Mouse (Mus musculus) CH12.LX (cell line): ENCODE data around the gene Tas2r130.
"Not testable (repeated sequence)": the region's sequence is repeated elsewhere in the genome, so short reads cannot be mapped to it uniquely, and the experiment has no call there.

Source experiments
- CTCF ChIP-seq, 2 experiments: IDR thresholded peaks in 1 of 2; conservative IDR thresholded peaks in 1 of 2; 2 replicates each; pipeline ENCODE4 v1.5.1; 2011 to 2012; ENCODE audit warnings: low read depth in 2 of 2, low read length in 2 of 2, improper control_type of control experiment in 1 of 2, inconsistent platforms in 1 of 2, mild to moderate bottlenecking in 1 of 2, moderate library complexity in 1 of 2
- E2F4 ChIP-seq: IDR thresholded peaks from 2 replicates; pipeline ENCODE4 v1.6.1; 2011; ENCODE audit warnings: low read depth, low read length, improper control_type of control experiment; ENCODE audit not compliant: insufficient replicate concordance
- HCFC1 ChIP-seq: IDR thresholded peaks from 2 replicates; pipeline ENCODE4 v1.6.1; 2012; ENCODE audit warnings: low read depth, mild to moderate bottlenecking, inconsistent platforms, low read length, improper control_type of control experiment
- KAT2A ChIP-seq: IDR thresholded peaks from 2 replicates; pipeline ENCODE4 v1.6.1; 2012; ENCODE audit warnings: low read length, improper control_type of control experiment, inconsistent platforms; ENCODE audit not compliant: insufficient replicate concordance
- MEF2A ChIP-seq: IDR thresholded peaks from 2 replicates; pipeline ENCODE4 v1.6.1; 2014; ENCODE audit warnings: low read depth, mild to moderate bottlenecking, inconsistent platforms, low read length, improper control_type of control experiment, borderline replicate concordance
- RAD21 ChIP-seq: IDR thresholded peaks from 2 replicates; pipeline ENCODE4 v1.6.1; 2011; ENCODE audit warnings: low read depth, mild to moderate bottlenecking, low read length, improper control_type of control experiment, moderate library complexity
- ZC3H11A ChIP-seq: IDR thresholded peaks from 2 replicates; pipeline ENCODE4 v1.6.1; 2012; ENCODE audit warnings: low read depth, mild to moderate bottlenecking, inconsistent platforms, low read length, improper control_type of control experiment
- ZMIZ1 ChIP-seq: IDR thresholded peaks from 2 replicates; pipeline ENCODE4 v1.6.1; 2012; ENCODE audit warnings: low read depth, mild to moderate bottlenecking, inconsistent platforms, low read length, improper control_type of control experiment
- ZNF384 ChIP-seq: IDR thresholded peaks from 2 replicates; pipeline ENCODE4 v1.6.1; 2012; ENCODE audit warnings: low read depth, low read length, improper control_type of control experiment, inconsistent platforms

DNA sequence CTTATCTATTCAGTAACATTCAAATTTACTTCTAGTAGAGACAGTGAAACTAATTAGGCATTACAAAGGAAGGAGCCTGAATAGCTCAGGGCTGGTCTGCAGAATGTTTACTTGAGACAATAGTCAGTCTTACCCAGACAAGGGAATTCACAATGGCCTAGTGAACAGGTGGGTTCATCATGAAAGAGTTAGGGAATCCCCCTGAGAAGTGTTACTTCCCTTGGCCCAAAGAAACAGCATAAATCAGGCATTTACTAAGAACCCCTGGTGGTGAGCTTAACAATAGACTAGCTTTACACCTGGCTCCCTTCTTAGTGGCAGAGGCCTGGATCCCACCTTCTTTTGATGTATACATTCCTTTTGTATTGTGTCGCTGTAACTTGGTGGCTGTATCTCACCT lies 20.8 kb downstream of the Tas2r130 start:
- TF ChIP-seq KAT2A; CTCF (conservative IDR thresholded peaks at IDR 0.05 in 1 of 2, IDR thresholded peaks at IDR 0.05 in 1 of 2; ENCODE audit: low read depth in 2 of 2, low read length in 2 of 2); RAD21; MEF2A; E2F4; HCFC1; ZNF384; ZMIZ1; ZC3H11A: not testable (repeated sequence)
